Mouse (Mus musculus) adrenal gland, postnatal 14 days (tissue): ENCODE measurements around the gene Tmcc3. TPM values are rescaled to one million over a fixed set of nuclear protein-coding genes. Genes with fewer than 3 reads are reported as not detected.

Experiments used
- DNase-seq: peaks from one replicate; pipeline ENCODE4 v3.0.0; 2021; ENCODE audit warnings: mixed read lengths
- total RNA-seq: library from RNA; stranded (reverse); gene quantifications from 2 replicates; pipeline ENCODE4 v1.2.3, GENCODE M21; 2021

Tmcc3 gene
- total RNA-seq, 1 experiment from 2014 or later = 29.1 TPM

GRCm38 (mm10) chr10:94332358-94333137 is 20.8 kb downstream of the Tmcc3 start:
- DNase-seq = no peak

GRCm38 (mm10) chr10:94333328-94333727 is 21.6 kb downstream of the Tmcc3 start:
- no peak for DNase-seq

GRCm38 (mm10) chr10:94335047-94335446 is 23.3 kb downstream of the Tmcc3 start:
- DNase-seq = no peak

- no peak for DNase-seq
Observed at GRCm38 (mm10) chr10:94336071-94336470, 24.3 kb downstream of the Tmcc3 start.

GRCm38 (mm10) chr10:94341501-94341900 is 29.8 kb downstream of the Tmcc3 start:
- DNase-seq = no peak

GRCm38 (mm10) chr10:94342256-94342655 is 30.5 kb downstream of the Tmcc3 start:
- DNase-seq = no peak

GRCm38 (mm10) chr10:94343581-94343980 is 31.8 kb downstream of the Tmcc3 start:
- no peak for DNase-seq

- no peak for DNase-seq
Observed at GRCm38 (mm10) chr10:94344631-94345417, 33.1 kb downstream of the Tmcc3 start.

- no peak for DNase-seq
Observed at GRCm38 (mm10) chr10:94345509-94346252, 33.9 kb downstream of the Tmcc3 start.

GRCm38 (mm10) chr10:94346596-94346995 is 34.8 kb downstream of the Tmcc3 start:
- no peak for DNase-seq

GRCm38 (mm10) chr10:94347296-94347695 is 35.5 kb downstream of the Tmcc3 start:
- DNase-seq = no peak

GRCm38 (mm10) chr10:94347959-94348358 is 36.2 kb downstream of the Tmcc3 start:
- DNase-seq = no peak

GRCm38 (mm10) chr10:94350207-94350606 is 38.5 kb downstream of the Tmcc3 start:
- no peak for DNase-seq

GRCm38 (mm10) chr10:94350896-94351661 is 39.3 kb downstream of the Tmcc3 start:
- no peak for DNase-seq

- no peak for DNase-seq
Observed at GRCm38 (mm10) chr10:94352172-94352876, 40.6 kb downstream of the Tmcc3 start.

- DNase-seq = no peak
Observed at GRCm38 (mm10) chr10:94352877-94353853, 41.4 kb downstream of the Tmcc3 start.

- no peak for DNase-seq
Observed at GRCm38 (mm10) chr10:94354005-94354404, 42.3 kb downstream of the Tmcc3 start.

GRCm38 (mm10) chr10:94354427-94354826 is 42.7 kb downstream of the Tmcc3 start:
- DNase-seq = no peak

- peak; percentile 13 for DNase-seq
Observed at GRCm38 (mm10) chr10:94356504-94357169, 44.9 kb downstream of the Tmcc3 start.
